Mouse (Mus musculus): ENCODE results near the gene Pnkd.
"Not testable (repeated sequence)": the region's sequence is repeated elsewhere in the genome, so short reads cannot be mapped to it uniquely, and the experiment has no call there.

Gene Pnkd

GRCm38 (mm10) chr1:74298996-74299395, 14.3 kb downstream of the Pnkd start:
- peak; percentile 48 to 58 for DNase-seq

GRCm38 (mm10) chr1:74300347-74301110, 15.8 kb downstream of the Pnkd start:
- no peak for DNase-seq

- no peak for DNase-seq
Measured at GRCm38 (mm10) chr1:74302229-74302628, 17.5 kb downstream of the Pnkd start.

GRCm38 (mm10) chr1:74302835-74303234, 18.1 kb downstream of the Pnkd start:
- no peak for DNase-seq

- DNase-seq, result peak; percentile 36 to 57
Measured at GRCm38 (mm10) chr1:74303509-74304338, 19.0 kb downstream of the Pnkd start.

- DNase-seq, result no peak
Measured at GRCm38 (mm10) chr1:74304339-74304790, 19.6 kb downstream of the Pnkd start.

- DNase-seq, result no peak
Measured at GRCm38 (mm10) chr1:74304946-74305345, 20.2 kb downstream of the Pnkd start.

GRCm38 (mm10) chr1:74305522-74305921, 20.8 kb downstream of the Pnkd start, which contains the start of gene Tmbim1:
Gene Tmbim1, minus strand, starts transcription at chr1:74305622.
- no peak for DNase-seq

GRCm38 (mm10) chr1:74307146-74307545, 22.4 kb downstream of the Pnkd start:
- no peak for DNase-seq

- no peak for DNase-seq
Measured at GRCm38 (mm10) chr1:74308001-74308964, 23.6 kb downstream of the Pnkd start.

GRCm38 (mm10) chr1:74309767-74310166, 25.0 kb downstream of the Pnkd start:
- no peak for DNase-seq

- peak; percentile 42 to 74 for DNase-seq
Measured at GRCm38 (mm10) chr1:74313049-74313692, 28.4 kb downstream of the Pnkd start.

GRCm38 (mm10) chr1:74314796-74315195, 30.1 kb downstream of the Pnkd start:
- no peak for DNase-seq

GRCm38 (mm10) chr1:74316114-74316827, 31.5 kb downstream of the Pnkd start:
- no peak for DNase-seq

GRCm38 (mm10) chr1:74318711-74319110, 34.0 kb downstream of the Pnkd start:
- DNase-seq, result no peak

GRCm38 (mm10) chr1:74321396-74321795, 36.7 kb downstream of the Pnkd start:
- no peak for DNase-seq

GRCm38 (mm10) chr1:74326916-74327315, 42.2 kb downstream of the Pnkd start:
- DNase-seq, result not testable (repeated sequence)

GRCm38 (mm10) chr1:74329899-74330431, 45.2 kb downstream of the Pnkd start:
- no peak for DNase-seq

GRCm38 (mm10) chr1:74331046-74331681, 46.4 kb downstream of the Pnkd start:
- no peak for DNase-seq

GRCm38 (mm10) chr1:74332241-74332763, 47.6 kb downstream of the Pnkd start:
- peak; percentile 93 to 95 for DNase-seq
